Mouse (Mus musculus): ENCODE measurements around the gene Speer2.

DNA sequence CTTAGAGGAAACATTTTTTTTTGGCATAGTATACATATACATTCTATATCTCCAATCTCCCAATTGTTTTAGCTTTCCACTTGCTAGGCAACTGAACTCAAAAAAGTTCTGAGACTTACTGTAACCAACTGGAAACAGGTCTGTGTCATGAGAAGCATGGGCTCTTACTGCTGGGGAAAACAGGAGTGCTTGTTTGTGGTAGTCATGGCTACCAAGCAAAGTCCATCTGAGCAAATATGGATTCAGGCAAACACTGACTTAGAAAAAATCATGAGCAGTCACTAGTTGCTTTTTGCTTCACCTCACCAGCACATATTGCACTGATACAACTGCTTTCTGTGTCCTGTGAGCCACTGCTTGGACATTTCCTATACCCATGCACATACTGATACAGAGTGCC lies 40.8 kb upstream of the Speer2 start:
- TF ChIP-seq CTCF (IDR thresholded peaks at IDR 0.05) = no peak
- TF ChIP-seq EP300 (IDR thresholded peaks at IDR 0.05) = no peak

All from lung, postnatal 0 days (tissue).